Mouse (Mus musculus) neural tube, embryonic 12.5 days (tissue): ENCODE measurements around the gene Msi2. TPM values are rescaled to one million over a fixed set of nuclear protein-coding genes. Genes with fewer than 3 reads are reported as not detected.

Experiments used
- ATAC-seq: fragments of 200-750 bp; cut with Nextera tagmentation; 2 replicates; pipeline ENCODE4 v1.8.0; 2017; ENCODE audit warnings: low read depth, mild to moderate bottlenecking, moderate TSS enrichment, moderate library complexity; ENCODE audit not compliant: low FRiP score
- H3K27ac ChIP-seq: fragments of 300-500 bp; sonication (generic); 2 replicates; pipeline ENCODE4 v1.5.1; 2016
- H3K27me3 ChIP-seq: fragments of 300-500 bp; sonication (generic); replicated peaks from 2 replicates; pipeline ENCODE4 v1.6.1; 2016; ENCODE audit warnings: mild to moderate bottlenecking
- H3K36me3 ChIP-seq: fragments of 300-500 bp; sonication (generic); 2 replicates; pipeline ENCODE4 v1.6.1; 2016; ENCODE audit warnings: mild to moderate bottlenecking
- H3K4me1 ChIP-seq: fragments of 300-500 bp; sonication (generic); 2 replicates; pipeline ENCODE4 v1.6.1; 2016
- H3K4me2 ChIP-seq: fragments of 300-500 bp; sonication (generic); replicated peaks from 2 replicates; pipeline ENCODE4 v1.6.1; 2016; ENCODE audit warnings: mild to moderate bottlenecking
- H3K4me3 ChIP-seq: fragments of 300-500 bp; sonication (generic); 2 replicates; pipeline ENCODE4 v1.5.1; 2016
- H3K9ac ChIP-seq: fragments of 300-500 bp; sonication (generic); 2 replicates; pipeline ENCODE4 v1.6.1; 2016; ENCODE audit warnings: mild to moderate bottlenecking
- H3K9me3 ChIP-seq: fragments of 300-500 bp; sonication (generic); 2 replicates; pipeline ENCODE4 v1.6.1; 2016; ENCODE audit warnings: mild to moderate bottlenecking
- WGBS: fragments of 180-500 bp; shearing (Covaris S2); methylation state at CpG from one replicate; pipeline ENCODE4 v1.1.7; 2016; 5-methylcytosine and 5-hydroxymethylcytosine counted together
- polyA plus RNA-seq: library from polyadenylated mRNA; unstranded; fragments of >200 nt; fragmentation: Nextera tagmentation; extraction: Ambion mirVana; gene quantifications from 2 replicates; pipeline ENCODE4 v1.2.1, GENCODE M21; 2016

Gene Msi2
- polyA plus RNA-seq, 1 experiment from 2014 or later, result 27.9 TPM

DNA sequence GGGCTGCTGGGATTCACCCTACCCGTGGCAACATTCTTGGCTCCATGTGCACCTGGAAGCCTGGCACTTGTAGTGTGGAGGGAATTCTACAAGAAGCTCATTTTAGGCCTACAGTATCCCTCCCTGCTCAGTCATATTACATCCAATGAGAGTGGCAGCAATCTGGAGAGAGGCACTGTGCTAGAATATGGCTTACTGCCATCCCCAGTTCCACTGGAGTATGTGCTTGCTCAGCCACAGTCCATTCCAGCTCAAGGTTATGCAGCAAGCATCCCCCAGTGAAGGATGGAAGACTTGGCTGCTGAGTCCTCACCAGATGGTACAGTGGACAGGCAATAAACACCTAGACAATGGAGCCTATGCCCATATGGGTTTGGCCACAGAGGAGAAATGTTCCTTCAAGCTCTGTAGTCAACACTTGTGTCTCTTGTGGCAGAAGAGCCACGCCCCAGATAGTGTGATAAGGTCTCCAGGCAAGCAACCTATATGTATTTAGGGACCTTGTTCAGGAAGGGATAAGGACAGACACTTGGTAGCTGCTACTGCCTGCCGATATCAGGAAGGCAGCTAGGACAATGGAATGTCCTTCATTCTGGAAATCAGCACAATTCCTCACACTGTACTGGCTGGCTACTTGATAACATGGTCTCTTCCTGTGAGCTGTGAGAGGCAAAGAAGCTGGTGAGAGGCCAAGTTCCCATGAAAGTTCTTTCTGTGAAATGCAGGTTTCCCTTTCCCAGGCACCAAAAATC is 366.4 kb downstream of the Msi2 start:
- Histone ChIP-seq H3K4me2 (no peak overlapping the region), H3K9me3 (no peaks in the 10 kb centered on the region), H3K27ac (no peak overlapping the region; the same call in 1 of the 2 replicates), H3K9ac (no peak overlapping the region), H3K4me3 (no peak overlapping the region), H3K4me1 (peaks cover 11% of the 10 kb centered on the region), H3K27me3 (no peaks in the 10 kb centered on the region), H3K36me3 (peaks cover 34% of the 10 kb centered on the region)
- WGBS, result 91% methylated on average over 3 of the region's 3 CpGs
- no peak for ATAC-seq

- Histone ChIP-seq H3K9ac (no peak overlapping the region), H3K36me3 (peaks cover 39% of the 10 kb centered on the region), H3K27me3 (no peaks in the 10 kb centered on the region), H3K4me1 (no peaks in the 10 kb centered on the region; the same call in 1 of the 2 replicates), H3K27ac (no peak overlapping the region), H3K9me3 (no peaks in the 10 kb centered on the region), H3K4me3 (no peak overlapping the region), H3K4me2 (no peak overlapping the region)
- 79% methylated on average over 23 of the region's 23 CpGs for WGBS
- no peak for ATAC-seq
Observed at GRCm38 (mm10) chr11:88348690-88349089, 369.6 kb downstream of the Msi2 start.

GRCm38 (mm10) chr11:88348056-88348455 is 370.3 kb downstream of the Msi2 start:
- Histone ChIP-seq H3K9me3 (no peaks in the 10 kb centered on the region), H3K27ac (no peak overlapping the region), H3K4me3 (no peak overlapping the region), H3K9ac (no peak overlapping the region), H3K27me3 (no peaks in the 10 kb centered on the region), H3K36me3 (peaks cover 39% of the 10 kb centered on the region), H3K4me1 (no peaks in the 10 kb centered on the region; the same call in 1 of the 2 replicates), H3K4me2 (no peak overlapping the region)
- ATAC-seq, result no peak
- 67% methylated on average over 3 of the region's 3 CpGs for WGBS

- no peaks in the 10 kb centered on the region for H3K27me3 ChIP-seq
Observed at GRCm38 (mm10) chr11:88346066-88346465, 372.2 kb downstream of the Msi2 start.

DNA sequence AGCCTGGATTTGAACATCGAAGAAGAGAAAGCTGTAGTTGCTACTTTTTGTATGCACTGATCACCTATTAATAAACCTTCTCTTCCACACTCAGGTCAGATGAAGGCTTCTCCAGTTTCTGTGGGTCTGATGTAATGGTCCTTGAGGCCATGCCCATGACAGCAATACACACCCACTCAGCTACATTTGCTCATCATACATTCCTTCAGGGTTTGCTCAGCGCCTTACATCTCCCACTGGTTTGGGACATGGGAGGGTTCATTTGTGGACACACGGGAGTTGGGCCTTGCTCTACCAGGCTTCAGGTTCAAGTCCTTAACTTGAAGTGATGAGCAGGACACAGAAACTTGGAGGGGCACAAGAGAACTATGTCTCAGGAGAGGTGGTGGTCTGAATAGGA is 380.4 kb downstream of the Msi2 start:
- Histone ChIP-seq H3K27ac (no peak overlapping the region), H3K4me2 (no peak overlapping the region), H3K4me1 (no peaks in the 10 kb centered on the region; the same call in 1 of the 2 replicates), H3K36me3 (peaks cover 18% of the 10 kb centered on the region; the same call in 1 of the 2 replicates), H3K9ac (no peak overlapping the region), H3K27me3 (no peaks in the 10 kb centered on the region), H3K9me3 (no peaks in the 10 kb centered on the region), H3K4me3 (no peak overlapping the region)
- ATAC-seq, result no peak
- WGBS, result 98% methylated on average over 3 of the region's 3 CpGs

More at GRCm38 (mm10) chr11:88346066-88346465, 372.2 kb downstream of the Msi2 start:
- H3K9ac ChIP-seq, result no peak overlapping the region
- no peak for ATAC-seq
- peaks cover 33% of the 10 kb centered on the region for H3K36me3 ChIP-seq
- H3K4me3 ChIP-seq, result no peak overlapping the region
- no peak overlapping the region for H3K4me2 ChIP-seq
- no peak overlapping the region for H3K27ac ChIP-seq
- WGBS, result 89% methylated on average over 5 of the region's 5 CpGs
- H3K4me1 ChIP-seq, result no peaks in the 10 kb centered on the region
- H3K9me3 ChIP-seq, result no peaks in the 10 kb centered on the region

DNA sequence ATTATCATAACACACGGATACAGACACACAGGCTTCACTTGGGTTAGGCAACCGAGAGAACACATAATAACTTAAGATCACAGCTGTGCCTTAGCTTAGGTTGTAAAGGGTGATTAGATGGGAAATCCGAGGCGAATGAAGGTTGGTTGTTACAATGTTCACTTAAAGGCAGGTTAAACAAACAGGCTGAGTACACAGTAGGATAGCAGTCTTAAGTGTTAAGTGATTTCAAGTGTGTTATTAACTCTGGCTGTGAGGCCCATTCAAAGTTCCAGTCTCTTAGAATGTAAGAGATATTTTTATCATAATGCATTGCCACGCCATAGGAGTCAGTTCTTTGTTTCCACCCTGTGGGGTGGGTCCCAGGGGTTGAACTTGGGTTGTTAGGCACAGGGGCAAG is 383.4 kb downstream of the Msi2 start:
- H3K27me3 ChIP-seq, result no peaks in the 10 kb centered on the region
- no peaks in the 10 kb centered on the region for H3K9me3 ChIP-seq
- H3K36me3 ChIP-seq, result peaks cover 14% of the 10 kb centered on the region; the same call in 1 of the 2 replicates
- WGBS, result 48% methylated on average over 5 of the region's 5 CpGs
- H3K4me3 ChIP-seq, result no peak overlapping the region
- H3K27ac ChIP-seq, result no peak overlapping the region
- H3K4me1 ChIP-seq, result peaks cover 15% of the 10 kb centered on the region
- ATAC-seq, result no peak
- no peak overlapping the region for H3K4me2 ChIP-seq
- no peak overlapping the region for H3K9ac ChIP-seq

GRCm38 (mm10) chr11:88332309-88332934 is 385.9 kb downstream of the Msi2 start:
- Histone ChIP-seq H3K27me3 (no peaks in the 10 kb centered on the region), H3K27ac (no peak overlapping the region), H3K9me3 (no peaks in the 10 kb centered on the region), H3K36me3 (peaks cover 5% of the 10 kb centered on the region; the same call in 1 of the 2 replicates), H3K4me3 (no peak overlapping the region), H3K4me2 (no peak overlapping the region), H3K4me1 (peaks cover 23% of the 10 kb centered on the region), H3K9ac (no peak overlapping the region)
- 69% methylated on average over 8 of the region's 8 CpGs for WGBS
- ATAC-seq, result no peak

DNA sequence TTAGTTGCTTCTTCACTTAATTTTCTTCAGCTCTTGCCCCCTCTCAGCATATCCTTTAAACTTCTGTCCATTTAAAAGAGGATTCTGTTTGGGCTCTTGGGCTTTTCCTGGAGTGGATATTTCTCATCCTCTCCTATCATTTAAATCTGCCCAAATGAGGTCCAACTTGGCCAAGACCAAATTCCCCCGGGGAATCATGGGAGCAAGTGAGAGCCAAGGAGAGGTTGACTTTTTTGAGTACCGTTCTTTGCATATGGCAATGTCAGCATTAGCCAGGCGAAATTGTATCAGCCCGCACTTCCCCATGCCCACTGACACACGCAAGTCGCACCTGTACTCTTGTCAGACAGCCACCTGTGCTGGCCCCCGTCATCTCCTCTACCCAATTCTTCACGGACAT is 386.6 kb downstream of the Msi2 start:
- peaks cover 5% of the 10 kb centered on the region; the same call in 1 of the 2 replicates for H3K36me3 ChIP-seq
- 94% methylated on average over 8 of the region's 8 CpGs for WGBS
- peaks cover 29% of the 10 kb centered on the region for H3K4me1 ChIP-seq
- no peak overlapping the region for H3K9ac ChIP-seq
- H3K9me3 ChIP-seq, result no peaks in the 10 kb centered on the region
- H3K4me3 ChIP-seq, result no peak overlapping the region
- no peaks in the 10 kb centered on the region for H3K27me3 ChIP-seq
- no peak for ATAC-seq
- no peak overlapping the region for H3K4me2 ChIP-seq
- H3K27ac ChIP-seq, result no peak overlapping the region

DNA sequence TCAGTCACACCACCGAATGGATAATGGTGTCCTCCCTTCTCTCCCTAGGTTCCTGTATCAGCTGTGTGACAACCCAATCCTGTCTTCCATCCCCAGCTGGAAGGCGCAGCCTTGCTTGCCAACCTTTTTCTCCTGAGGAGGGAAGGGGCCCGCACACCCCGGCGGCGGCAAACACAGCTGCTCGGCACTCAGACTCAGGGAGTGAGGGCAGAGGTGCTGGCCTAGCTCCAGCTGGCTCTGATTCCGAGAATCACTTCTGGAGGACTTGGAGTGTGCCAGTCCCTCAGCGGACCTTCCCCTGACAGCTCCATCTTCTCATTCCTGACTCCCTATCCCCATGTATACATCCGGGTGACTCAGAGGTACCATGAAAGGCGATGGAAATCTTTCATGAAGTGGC is 387.5 kb downstream of the Msi2 start:
- no peak overlapping the region for H3K27ac ChIP-seq

DNA sequence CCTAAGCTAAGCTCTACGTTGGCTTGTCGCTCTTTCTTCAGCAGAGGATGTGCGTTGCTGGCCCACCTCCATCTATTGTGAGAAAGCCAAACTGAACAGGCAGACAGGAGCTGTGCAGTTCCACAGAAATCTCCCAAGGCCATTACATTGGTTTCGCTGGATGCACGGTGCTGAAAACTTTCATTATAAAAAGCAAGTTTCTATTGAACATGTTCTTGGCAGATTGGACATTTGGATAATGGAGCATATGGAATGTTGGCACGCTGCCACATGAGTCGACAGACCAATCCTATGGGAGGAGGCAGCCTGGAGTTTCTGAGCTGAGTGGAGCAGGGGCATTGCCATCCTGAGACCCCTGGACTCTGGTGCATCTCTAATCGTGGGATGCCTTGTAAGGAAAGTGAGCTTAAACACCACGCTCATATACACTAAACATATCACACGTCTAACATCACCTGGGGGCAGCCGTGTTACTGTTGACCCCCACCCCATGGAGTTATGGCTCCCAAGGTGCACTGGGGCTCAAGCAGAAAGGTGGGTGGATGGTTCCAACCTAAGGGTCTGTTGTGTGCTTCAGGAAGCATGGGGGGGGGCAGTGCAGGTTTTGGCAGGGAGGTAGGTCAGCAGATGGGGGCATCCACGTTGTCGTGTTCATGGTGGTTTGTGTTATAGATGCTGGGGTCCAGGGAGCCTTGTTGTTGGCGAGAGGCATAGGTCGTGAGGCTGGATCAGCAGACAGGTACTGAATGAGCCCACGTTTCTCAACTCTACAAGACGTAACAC is 389.3 kb downstream of the Msi2 start:
- peaks cover 29% of the 10 kb centered on the region for H3K4me1 ChIP-seq
- 86% methylated on average over 17 of the region's 17 CpGs for WGBS
- no peaks in the 10 kb centered on the region for H3K36me3 ChIP-seq
- ATAC-seq, result no peak
- H3K9me3 ChIP-seq, result no peaks in the 10 kb centered on the region
- H3K9ac ChIP-seq, result no peak overlapping the region
- H3K4me3 ChIP-seq, result no peak overlapping the region
- H3K27me3 ChIP-seq, result no peaks in the 10 kb centered on the region
- H3K27ac ChIP-seq, result no peak overlapping the region
- H3K4me2 ChIP-seq, result no peak overlapping the region

More for the DNA sequence above, 387.5 kb downstream of the Msi2 start:
- H3K4me1 ChIP-seq, result peaks cover 29% of the 10 kb centered on the region
- H3K9ac ChIP-seq, result no peak overlapping the region
- H3K9me3 ChIP-seq, result no peaks in the 10 kb centered on the region
- H3K36me3 ChIP-seq, result peaks cover 5% of the 10 kb centered on the region; the same call in 1 of the 2 replicates
- WGBS, result 65% methylated on average over 11 of the region's 11 CpGs
- no peak overlapping the region for H3K4me3 ChIP-seq
- no peaks in the 10 kb centered on the region for H3K27me3 ChIP-seq
- no peak overlapping the region for H3K4me2 ChIP-seq
- ATAC-seq, result 0 out of 2 replicates have a peak, but pooled peaks have one; percentile 12

- peak; percentile 53; the same call in 1 of the 2 replicates for ATAC-seq
- 4% methylated on average over 4 of the region's 4 CpGs for WGBS
- Histone ChIP-seq H3K4me1 (peaks cover 22% of the 10 kb centered on the region), H3K9ac (no peak overlapping the region), H3K9me3 (no peaks in the 10 kb centered on the region; the same call in 1 of the 2 replicates), H3K4me3 (no peak overlapping the region), H3K36me3 (no peaks in the 10 kb centered on the region), H3K27me3 (no peaks in the 10 kb centered on the region), H3K4me2 (no peak overlapping the region), H3K27ac (no peak overlapping the region)
Observed at GRCm38 (mm10) chr11:88327016-88327415, 391.3 kb downstream of the Msi2 start.

DNA sequence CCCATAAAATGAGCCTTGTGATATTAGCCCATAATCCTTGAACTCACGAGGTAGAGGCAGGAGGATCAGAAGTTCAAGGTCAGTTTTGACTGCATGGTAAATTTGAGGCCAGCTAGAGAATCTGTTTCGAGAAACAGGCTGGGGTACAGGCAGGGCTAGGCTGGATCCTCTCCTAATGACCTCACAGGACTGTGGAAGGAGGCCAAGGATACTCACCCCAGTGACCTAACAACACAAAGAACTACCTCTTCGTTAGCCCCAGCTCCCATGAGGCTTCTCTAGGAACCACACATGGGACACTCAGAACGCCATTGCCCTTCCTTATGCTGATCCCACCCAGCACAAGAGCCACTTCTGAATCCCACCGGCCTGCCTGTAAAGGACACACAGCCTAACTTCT is 399.5 kb downstream of the Msi2 start:
- Histone ChIP-seq H3K36me3 (no peaks in the 10 kb centered on the region), H3K4me3 (no peak overlapping the region), H3K27ac (no peak overlapping the region), H3K4me2 (no peak overlapping the region), H3K9ac (no peak overlapping the region), H3K4me1 (peaks cover 35% of the 10 kb centered on the region), H3K27me3 (no peaks in the 10 kb centered on the region), H3K9me3 (no peaks in the 10 kb centered on the region; the same call in 1 of the 2 replicates)
- WGBS, result 79% methylated on average over 5 of the region's 5 CpGs
- no peak for ATAC-seq
